Mouse (Mus musculus) gastrocnemius, adult 18-20 months (tissue): ENCODE measurements around the gene Ube2o. TPM values are rescaled to one million over a fixed set of nuclear protein-coding genes. Genes with fewer than 3 reads are reported as not detected.

Source experiments
- DNase-seq: peaks from one replicate; pipeline ENCODE4 v3.0.0; 2021; ENCODE audit warnings: low spot score
- long read RNA-seq, 2 experiments: library from polyadenylated mRNA; stranded (forward); transcript quantifications; one replicate each; pipeline ENCODE4 v2.0.0; 2021
- total RNA-seq, 2 experiments: library from RNA; stranded (reverse); gene quantifications; 2 replicates each; pipeline ENCODE4 v1.2.3; 2021

Gene Ube2o
- 10 to 100 TPM; 22.9 to 25.2 TPM for total RNA-seq
- long read RNA-seq, experiment 1, full-length matches to known transcripts: 16 of 32 reads
- long read RNA-seq, experiment 1, partial matches to known transcripts: 9 of 32 reads
- long read RNA-seq, experiment 1, other reads (novel, unspliced or antisense): 7 of 32 reads
- long read RNA-seq, experiment 2, full-length matches to known transcripts: 6 of 23 reads
- long read RNA-seq, experiment 2, partial matches to known transcripts: 7 of 23 reads
- long read RNA-seq, experiment 2, other reads (novel, unspliced or antisense): 10 of 23 reads

DNA sequence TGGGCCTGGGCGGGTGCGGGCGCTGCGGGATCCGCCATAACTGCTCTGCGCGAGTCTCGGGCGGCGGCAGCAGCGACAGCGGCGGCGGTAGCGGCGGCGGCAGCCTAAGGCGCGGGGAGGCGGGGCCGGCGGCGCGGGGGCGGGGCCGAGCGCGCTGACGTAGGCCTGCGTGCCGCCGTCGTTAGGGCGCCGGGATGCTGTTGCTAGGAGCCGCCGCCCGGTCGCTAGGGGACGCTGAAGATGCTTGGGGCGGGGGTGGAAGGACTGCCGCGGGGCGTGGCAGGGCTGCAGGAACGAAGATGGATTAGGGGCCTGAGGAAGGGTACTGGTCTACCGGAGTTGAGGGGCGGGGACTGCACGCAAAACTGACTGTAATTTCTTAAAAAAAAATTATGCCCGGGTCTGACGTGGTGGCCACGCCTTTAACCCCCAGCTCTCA lies at the start of gene Ube2o:
TSS of gene Ube2o (minus strand) at position 72 of the 439 bp plus-strand sequence.
- DNase-seq: peak; percentile 82

DNA sequence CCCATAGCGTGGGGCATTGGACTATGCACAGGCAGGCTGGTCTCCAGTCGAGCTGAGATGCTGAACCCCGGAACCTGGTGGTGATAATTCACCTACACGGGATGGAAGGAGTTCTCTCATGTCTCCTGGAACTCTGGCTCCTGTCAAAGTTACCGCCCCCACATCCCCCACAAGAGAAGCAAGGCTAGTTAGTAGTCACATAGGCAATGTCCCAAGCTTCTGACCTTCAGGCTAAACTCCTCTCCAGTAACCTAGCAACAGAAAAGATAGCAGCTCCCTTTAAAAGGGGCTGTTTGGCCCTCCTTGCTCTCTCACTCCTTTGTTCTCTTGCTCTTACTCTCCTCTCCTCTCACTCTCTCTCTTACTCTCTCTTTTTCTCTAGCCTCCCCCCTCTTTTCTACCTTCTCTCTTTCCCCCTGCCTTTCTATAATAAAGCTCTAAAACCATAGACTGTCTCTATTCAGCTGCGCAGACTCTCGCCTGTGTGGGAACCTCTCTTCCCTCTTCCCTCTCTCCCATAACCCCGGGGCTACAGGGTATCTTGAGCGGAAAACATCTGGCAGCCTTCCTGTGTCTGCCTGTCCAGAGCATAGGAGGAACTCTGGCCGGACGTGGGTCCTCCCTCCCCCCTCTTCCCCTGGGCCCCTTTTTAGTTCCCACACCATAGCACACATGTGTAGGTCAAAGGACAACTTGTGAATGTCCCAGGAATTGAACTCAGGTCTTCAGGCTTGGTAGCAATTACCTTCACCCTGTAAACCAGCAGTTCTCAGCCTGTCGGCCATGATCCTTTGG lies 49.1 kb upstream of the Ube2o start:
- no peak for DNase-seq

DNA sequence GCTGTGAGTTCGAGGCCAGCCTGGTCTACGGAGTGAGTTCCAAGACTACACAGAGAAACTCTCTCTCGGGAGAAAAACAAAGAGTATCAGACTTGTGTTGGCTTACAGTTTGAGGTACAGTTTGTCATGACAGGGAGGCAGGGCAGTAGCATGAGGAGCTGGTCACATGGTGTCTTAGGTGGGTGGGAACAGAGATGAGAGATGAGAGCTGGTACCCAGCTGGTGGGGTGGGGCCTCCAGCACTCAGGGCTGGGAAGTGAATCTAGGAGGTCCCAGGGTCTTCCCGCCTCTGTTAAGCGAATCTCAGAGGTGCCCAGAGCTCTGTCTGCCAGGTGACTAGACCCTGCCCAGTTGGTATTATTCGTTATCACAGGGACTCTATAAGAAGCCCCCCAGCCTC lies 48.2 kb upstream of the Ube2o start:
- no peak for DNase-seq

DNA sequence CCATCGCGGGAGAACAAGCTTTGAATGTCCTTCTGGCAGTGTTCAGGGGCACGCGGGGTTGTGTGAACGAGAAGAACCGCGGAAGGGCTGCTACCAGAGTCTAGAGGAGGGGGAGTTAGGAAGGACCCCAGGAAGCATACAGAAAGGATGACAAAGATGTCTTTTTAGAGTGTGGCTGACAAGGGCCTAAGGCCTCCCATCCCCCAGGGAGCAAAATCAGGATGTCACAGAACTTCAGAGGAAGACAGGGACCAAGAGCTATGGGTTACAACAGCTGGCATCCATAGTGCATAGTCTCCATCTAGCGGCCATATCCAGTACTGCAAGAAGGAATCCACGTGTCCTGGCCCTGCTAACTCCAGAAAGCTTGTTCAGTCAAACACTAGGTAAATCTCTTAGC lies 47.5 kb upstream of the Ube2o start:
- peak; percentile 92 for DNase-seq

DNA sequence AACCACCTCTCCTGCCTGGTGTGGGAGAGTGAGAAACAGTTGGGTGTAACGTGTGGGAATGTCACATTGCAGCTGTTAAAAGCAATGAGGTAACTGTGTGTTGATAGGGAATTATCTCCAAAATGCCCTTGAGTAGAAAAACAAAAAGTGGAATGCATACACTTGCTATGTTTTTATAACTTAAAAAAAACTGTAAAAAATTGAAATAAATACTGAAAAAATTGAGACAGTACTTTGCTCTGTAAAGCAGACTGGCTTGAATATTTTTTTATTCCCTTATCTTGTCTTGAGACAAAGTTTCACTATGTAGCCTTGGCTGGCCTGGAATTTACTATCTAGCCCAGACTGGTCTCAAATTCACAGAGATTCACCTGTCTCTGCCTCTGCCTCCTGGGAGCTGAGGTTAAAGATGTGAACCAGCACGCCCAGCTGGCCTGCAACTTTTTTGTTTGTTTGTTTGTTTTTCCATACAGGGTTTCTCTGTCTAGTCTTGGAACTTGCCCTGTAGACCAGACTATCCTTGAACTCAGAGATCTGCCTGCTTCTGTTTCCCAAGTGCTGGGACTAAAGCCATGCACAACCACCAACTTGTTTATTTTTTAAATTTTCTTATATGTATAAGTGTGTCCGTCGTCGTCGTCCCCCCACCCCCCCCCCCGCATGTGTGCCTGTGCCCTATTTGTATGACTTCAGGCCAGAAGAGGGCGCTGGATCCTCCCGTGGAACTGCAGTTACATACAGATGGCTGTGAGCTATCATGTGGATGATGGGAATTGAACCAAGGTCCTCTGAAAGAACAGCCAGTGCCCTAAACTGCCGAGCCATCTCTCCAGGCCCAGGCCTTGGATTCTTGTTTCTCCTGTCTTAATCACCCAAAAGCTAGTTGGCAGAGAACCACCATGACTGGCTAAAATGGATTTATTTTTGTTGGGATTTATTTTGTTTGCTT lies 46.1 kb upstream of the Ube2o start:
- no peak for DNase-seq

DNA sequence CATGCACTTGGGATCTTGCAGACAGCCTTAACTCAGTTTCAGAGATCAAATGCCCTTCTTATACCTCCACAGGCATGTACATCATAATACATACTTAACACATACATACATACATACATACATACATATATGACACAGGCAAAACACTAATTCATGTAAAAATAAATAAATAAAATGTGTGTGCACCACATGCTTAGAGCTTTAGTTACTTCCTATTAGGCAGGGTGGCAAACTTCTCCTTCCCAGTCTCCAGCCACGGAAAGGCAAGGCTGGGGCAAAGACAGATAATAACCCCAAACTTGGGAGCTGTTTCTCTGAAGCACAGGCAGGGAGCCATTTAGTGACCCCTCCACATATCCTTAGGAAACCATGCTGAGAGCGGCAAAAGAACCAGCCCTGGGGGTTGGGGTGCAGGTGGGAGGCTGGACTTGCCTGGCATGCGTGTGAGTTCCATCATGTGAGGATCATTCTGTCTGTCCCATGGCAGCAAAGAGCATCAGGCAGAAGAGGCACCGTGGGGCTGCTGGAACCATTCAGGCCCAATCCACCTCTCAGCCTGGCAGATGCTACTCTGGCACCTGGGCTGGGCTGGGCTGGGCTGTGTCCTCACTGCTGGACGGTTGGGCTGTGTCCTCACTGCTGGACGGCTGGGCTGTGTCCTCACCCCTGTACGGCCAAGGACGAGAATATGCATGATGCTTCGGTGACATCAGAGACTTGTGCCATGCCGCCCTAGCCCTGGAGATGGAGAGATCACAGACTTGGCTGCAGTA lies 45.2 kb upstream of the Ube2o start, which contains the start of gene Rhbdf2:
TSS of gene Rhbdf2 (minus strand) at position 721 of the 773 bp plus-strand sequence.
- no peak for DNase-seq

DNA sequence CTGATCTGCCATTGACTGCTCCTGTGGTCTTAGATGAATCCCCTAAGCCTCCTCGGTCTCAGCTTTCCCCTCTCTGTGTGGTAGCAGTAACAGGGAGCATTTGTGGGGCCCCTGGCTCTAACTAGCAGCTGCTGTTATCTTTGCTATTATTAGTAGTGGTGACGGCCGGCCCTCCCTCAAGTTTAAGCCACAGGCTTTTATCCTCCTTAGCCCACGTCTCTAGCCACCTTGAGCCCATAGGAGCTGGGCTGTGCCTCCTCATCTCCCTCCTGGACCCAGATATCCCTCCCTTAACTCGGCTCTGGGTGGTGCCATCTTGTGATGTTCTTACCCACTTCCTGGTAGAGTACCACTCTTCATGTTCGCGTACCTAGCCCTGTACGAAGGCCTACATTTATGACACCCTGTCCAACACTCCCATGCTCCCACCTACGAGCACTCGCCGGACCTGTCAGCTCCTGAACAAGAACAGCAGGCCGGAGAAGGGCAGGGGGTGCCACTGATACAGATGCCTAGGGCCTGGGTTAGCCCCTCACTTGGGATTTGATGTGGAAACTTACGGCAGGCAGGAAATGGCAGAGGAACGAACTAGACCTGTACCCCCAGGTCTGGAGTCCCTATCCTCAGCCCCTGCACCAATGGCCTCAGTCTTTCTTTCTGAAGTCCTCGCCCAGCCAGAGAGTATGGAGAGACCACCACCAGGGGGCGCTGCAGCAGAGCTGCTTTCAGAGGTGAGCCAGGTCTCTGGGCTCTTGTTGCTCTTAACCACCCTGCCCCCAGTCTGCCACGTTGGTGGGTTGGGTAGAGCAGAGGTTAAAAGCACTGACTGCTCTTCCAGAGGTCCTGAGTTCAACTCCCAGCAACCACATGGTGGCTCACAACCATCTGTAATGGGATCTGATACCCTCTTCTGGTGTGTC lies 44.1 kb upstream of the Ube2o start:
- DNase-seq: no peak

DNA sequence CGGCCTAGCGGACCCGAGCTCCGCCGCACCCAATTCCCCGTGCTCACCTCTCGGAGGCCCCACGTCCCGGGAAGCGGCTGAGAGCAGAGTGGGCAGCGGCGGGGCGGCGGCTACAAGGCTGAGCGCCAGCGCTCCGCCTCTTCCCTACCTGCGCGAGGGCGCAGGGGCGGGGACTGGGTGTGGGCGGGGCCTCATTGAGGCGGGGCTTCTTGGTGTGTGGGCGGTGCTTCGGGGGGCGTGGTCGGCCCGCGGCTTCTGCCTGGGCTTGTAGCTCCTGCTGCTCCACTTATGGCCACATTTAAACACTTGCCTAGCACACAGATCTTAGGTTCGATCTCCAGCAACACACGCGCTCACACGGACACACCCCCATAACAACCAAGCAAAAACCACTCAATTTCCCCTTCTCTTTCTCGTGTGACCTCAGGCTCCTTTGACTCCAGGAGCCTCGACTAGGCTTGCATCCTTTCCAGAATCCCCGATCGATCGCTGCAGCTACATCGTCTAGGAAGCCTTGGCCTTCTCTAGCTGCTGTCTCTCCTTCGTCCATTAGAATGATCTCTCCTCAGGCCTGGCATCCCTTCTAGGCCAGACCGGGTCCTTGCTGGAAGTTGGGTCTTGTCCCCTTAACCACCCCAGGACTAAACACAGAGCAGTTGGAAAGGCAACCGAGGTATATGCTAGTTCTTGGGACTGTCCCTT lies 43.0 kb upstream of the Ube2o start:
- peak; percentile 87 for DNase-seq

DNA sequence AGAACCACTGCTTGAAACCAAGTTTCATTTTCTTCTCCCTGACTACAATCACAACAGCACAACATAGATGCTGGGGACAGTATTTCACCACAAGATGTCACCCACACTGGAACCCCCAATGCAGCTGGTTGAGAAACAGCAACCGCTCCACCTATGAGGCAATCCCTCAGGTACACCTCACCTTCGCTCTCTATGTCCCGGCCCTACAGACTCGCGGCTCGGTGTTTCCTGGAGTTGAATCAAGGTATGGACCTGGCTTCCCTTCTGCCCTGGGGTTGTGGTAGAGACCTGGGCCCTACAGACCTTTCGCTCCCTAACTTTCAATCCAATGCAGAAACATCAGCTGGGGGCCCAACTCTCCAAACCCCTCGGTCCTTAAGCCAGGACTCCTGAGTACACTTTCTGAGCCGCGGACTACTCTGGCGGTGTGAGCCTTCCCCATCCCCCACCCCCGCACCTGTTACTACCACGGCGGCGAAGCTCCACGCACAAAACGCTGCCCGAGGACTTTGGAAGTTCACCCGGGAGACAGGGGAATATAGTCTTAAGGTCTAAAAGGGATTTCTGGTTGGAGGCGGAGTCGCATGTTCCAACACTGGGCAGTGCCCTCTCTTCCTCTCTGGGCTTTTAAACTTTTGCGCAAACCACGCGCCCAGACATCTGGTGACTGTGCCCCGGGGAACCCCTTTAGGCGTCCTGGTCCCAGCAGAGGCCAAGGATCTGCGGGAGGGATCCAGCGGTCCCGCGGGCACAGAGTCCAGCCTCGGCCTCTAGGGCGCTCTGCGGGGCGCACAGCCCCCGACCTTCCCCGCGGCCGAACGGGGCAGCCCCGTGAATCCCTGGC lies 42.3 kb upstream of the Ube2o start:
- no peak for DNase-seq

DNA sequence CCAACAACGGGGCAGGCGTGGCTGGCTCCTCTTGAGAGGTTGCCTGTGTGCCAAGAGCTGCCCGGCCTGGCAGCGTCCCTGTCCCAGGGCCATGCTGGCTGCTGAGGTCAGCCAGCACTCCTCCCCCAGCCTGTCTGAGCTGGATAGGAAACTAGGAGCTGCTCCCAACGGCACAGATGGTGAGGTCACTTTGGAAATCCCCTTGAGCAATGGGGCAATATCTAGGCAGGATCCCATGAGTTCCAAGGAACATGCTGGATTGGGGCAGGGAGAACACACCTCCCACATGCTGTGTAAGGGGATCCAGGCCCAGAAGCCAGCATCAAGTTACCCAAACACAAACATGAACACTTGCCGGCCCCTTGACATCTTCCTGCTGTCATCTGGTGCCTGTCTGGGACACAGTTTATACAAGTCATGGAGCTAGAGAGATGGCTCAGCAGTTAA lies 40.0 kb upstream of the Ube2o start:
- peak; percentile 93 for DNase-seq

DNA sequence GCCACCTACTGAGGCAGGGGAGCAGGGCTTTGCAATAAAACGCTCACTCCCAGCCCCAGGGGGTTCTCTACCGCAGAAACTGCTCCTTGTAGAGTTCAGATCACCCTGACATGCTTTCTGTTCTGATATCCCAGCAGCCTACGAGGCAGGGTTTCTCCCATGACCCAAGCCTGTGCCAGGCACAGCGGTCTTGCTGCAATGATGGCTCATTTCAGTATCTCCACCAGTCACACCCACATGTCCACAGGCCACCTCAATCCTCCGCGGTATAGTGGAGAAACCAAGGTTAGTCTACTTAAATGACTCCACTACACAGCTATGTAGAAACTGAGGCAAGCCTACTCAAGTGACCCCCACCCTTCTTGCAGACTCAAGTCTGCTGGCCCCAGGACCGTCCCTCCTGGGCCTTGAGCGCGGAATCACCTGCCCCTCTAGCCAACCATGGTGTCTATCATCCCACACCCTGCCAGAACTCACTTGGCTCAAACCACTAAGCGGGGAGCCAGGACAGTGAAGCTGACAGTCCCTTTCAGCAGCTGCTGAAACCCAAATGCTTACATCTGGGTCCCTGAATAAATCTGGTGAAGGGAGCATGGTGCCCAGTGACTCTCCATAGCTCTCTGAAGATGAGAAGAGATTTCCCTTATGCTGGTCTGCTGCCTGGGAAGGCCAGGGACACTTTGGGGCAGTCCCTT lies 39.5 kb upstream of the Ube2o start:
- DNase-seq: no peak

DNA sequence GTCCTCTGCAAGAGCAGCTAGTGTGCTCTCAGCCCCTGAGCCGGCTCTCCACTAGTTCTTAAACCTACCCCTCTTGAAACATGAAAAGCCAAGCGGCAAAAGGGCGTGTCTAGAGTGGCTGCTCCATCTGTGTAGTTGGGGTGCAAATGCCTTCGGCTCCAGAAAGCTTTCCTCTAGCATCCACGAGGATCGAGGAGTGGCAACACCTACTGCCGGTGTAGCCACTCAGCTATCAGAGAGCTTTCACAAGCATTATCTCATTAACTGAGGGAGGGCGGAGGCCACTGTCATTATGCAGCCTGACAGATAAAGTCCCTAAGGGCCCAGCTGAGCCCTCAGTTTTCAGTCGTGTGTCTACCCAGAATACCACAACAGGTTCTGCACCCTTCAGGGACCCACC lies 38.8 kb upstream of the Ube2o start:
- DNase-seq: no peak

DNA sequence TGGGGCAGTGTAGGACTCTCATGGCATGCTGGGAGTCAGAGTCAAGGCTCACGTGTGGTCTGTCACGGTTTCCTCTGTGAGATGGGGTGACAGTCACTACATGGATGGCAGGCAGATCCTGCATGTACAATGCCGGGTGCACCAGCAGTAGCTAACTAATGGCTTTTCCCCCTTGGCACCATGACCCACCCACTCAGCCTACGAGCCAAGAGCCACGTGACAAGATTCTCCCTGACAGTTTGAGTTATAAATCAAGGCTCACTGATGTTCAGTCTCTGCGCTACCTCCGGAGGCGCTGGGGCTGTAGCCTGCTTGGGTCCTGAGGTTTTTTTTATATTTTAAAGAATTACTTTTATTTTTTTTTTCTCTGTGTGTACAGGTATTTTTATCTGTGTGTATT lies 38.3 kb upstream of the Ube2o start:
- no peak for DNase-seq

DNA sequence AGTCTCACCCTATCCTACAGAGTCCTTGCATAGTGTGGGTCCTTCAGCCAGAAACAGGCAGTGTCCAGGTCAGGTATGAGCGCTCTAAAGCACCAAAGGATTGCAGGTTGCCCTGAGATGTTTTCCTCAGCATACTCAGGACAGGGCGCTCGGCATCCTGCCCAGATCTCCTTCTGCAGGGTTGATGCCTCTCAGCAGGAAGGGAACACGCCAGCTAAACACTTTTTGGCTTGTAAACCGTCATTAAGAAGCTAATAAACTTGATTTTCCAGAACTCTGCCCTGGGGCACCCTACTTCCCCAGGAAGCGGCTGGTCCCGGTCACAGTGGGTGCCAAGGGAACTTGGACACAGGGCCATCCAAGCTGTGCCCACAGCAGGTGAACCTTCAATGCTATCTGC lies 37.9 kb upstream of the Ube2o start:
- peak; percentile 47 for DNase-seq

DNA sequence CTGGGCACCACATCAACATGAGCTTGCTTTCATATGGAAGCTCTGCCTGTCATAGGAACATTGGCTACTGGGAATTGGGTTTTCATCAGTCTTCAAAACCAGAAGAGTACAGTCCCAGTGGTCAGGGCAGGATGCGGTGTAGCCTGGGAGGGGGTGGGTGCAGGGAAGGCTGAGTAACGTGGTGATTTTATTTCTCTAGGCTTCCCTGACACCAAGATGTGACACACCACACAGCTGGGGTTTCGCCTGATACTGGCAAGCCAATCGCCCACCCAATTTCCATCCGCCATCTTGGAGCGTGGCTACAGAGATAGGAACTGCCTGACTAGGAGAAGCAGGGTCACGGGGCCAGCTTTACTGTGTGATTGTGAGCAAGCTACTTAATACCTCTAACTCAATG lies 37.4 kb upstream of the Ube2o start:
- no peak for DNase-seq

DNA sequence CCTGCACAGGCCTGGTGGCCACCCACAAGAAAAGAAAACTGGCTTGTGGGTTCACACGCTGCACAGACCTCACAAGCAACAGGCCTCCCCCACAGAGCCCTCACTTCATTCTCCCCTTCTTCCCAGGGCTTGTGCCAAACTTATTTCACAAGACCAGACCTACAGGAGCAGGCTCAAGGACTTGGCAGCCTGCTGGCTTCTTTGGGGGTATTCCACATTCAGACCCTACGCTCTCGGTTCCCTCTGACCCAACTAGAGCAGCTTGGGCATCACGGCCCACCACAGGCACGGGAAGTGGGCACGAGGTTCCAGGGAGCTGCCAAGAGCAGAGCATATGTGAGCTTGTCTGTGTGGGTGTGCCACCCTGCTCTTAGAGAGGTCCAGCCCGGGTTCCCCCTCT lies 36.4 kb upstream of the Ube2o start:
- peak; percentile 39 for DNase-seq

DNA sequence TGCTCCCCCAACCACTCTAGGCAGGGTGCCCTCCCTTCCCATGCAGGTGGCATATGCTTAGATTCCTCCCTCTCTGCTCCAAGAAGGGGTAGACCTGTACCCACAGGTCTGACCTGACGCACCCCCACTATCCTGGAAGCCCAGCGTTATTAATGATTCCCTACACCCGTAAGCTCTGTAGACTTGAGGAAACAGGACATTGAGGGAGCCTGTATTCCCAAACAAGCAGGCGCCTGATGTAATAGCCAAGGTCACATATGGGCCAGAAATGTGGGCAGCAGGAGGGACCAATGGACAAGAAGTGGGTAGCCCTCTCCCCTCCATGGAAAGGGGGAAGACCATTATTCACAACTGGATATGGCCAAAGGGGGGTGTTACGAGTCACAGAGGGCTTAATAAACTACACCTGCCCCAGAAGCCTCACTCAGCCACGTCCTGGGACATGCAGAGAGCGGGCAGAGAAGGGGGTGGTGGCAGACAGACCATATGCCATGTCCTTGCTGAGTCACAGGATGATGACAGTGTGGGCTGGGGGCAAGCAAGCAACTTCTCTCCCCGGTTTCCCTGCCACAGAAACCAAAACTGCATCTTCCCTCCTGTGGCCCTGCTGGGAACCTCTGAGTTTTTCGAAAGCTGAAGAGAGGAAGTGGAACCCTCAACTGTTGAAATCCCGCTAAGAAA lies 35.3 kb upstream of the Ube2o start:
- DNase-seq: no peak
